Mouse (Mus musculus): ENCODE data around the gene Jkamp.

The Jkamp gene

DNA sequence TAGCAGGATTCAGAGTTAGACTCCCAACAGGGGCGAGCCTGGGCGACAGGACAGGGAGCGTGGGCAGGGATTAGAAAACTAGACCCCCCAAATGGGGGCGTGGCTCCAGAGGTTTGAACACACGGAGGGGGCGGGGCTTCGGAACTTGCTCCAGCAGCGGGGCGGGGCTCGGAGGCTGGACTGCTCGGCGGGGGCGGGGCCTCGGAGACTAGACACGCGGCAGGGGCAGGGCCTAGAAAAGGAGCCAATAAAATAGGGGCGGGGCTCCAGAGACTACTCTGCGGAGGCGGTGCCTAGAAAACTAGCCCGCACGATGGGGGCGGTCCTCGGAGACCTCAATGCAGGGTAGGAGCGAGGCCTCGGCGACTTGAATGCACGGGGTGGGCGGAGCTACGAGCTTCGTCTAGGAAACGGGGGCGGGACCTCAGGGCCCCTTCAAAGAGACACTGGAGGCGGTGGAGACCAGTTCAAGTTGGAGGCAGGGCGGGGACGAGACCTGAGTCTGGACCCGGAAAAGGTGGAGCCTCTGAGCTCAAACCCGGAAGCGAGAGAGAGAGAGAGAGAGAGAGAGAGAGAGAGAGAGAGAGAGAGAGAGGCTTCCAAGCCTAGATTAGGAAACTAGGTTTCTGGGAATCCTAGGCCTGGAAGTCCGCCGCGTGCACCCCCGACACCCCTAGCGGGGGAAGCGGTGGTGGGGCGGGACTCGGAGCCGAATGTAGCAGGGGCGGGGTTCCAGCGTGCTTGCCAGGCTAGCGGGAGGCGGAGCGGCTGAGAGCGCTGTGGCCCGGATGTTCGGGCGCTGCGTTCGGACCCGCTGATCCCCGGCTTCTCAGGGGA lies at the start of gene Jkamp, which contains the start of gene L3hypdh:
TSS of gene Jkamp (plus strand) at position 261 of the 837 bp plus-strand sequence.
TSS of gene L3hypdh (minus strand) at position 111 of the 837 bp plus-strand sequence.
- peak; percentile 100 for DNase-seq (ENCODE audit: low read depth, low spot score)

DNA sequence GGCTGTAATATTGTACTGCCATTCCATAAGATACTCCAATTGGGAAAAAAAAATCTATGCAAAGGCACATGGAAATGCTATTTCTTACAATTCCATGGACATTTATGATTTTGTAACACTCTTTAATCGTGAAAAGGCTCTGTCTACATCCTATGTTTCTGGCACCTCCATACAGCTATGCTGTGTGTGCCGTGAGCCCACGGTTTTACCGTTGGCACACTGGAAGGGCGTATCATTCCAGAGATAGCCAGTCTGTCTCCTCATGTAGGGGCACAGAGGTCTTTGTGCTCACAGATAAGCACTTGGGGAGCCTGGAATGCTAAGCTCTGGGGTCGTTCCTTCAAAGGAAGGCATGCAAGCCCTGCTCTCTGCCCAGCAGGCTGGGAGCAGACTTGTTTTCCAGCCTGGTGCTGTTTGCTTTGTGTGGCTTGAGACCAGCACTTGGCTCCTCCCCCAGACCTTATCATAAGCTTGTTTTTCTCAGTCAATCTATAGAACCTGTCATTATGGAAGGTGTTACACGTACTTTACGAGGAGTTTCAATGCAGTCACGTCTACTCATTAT lies 49.2 kb upstream of the Jkamp start:
- no peak for DNase-seq (ENCODE audit: low read depth, low spot score)

GRCm38 (mm10) chr12:72037049-72037448 lies 48.3 kb upstream of the Jkamp start:
- no peak for DNase-seq (ENCODE audit: low read depth, low spot score)

- no peak for DNase-seq (ENCODE audit: low read depth, low spot score)
Observed at GRCm38 (mm10) chr12:72038866-72039265, 46.5 kb upstream of the Jkamp start.

DNA sequence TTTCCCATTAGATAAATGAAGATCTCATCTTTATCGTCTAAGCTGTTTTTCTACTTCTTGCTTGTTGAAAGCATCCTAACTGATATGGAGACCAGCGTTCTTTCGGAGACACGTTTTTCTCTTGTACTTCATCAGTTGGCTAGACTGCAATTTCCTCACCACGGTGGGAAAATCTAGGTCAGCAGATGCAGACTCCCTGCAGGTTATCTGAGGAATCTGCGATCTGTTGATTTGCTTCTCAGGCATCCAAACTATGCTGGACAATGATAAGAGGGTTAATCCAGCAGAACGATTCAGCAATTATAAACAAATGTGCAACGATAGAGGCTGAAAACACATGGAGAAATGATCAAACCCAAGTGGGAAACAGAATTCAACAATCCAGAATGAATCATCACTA lies 45.9 kb upstream of the Jkamp start:
- no peak for DNase-seq (ENCODE audit: low read depth, low spot score)

- no peak for DNase-seq (ENCODE audit: low read depth, low spot score)
Observed at GRCm38 (mm10) chr12:72041238-72041637, 44.2 kb upstream of the Jkamp start.

DNA sequence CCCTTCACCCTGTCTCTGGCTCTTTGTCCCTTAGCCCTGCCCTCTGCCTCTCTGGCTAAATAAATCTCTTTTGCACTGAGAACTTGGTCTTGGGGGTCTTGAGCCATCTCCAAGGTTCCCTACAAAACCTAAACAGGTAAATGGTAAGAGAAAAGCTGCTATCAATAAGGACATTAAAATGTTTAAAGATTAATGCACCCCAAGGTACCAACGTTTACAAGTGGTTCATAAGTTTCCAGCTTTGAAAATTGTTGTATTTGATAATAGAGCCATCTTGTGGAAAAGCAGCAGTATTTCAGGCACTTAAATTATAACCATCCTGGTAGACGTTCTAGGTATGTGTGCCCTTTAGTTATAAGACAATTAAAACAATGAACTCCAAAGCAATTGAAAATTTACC lies 37.9 kb upstream of the Jkamp start:
- no peak for DNase-seq (ENCODE audit: low read depth, low spot score)

GRCm38 (mm10) chr12:72050156-72050555 lies 35.2 kb upstream of the Jkamp start:
- DNase-seq (ENCODE audit: low read depth, low spot score) = peak; percentile 50

DNA sequence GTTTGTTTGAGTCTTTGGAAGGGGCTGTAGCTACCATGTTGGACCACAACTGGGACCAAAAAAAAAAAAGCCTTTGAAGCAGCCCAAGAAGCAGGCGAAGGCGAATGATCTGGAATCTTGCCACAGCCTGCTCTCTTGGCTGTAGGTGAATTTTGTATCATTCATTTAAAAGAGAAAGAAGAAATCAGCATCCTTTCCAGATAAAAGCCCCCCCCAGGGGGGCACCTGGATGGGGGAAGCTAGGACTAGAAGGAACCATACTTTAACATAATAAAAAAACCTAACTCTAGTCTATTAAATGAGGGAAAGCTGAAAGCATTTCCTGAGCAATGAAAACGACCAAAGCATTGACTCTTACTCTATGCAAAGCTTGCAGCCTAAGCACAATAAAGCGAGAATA lies 34.6 kb upstream of the Jkamp start:
- DNase-seq (ENCODE audit: low read depth, low spot score) = peak; percentile 54

GRCm38 (mm10) chr12:72052571-72052970 lies 32.8 kb upstream of the Jkamp start:
- DNase-seq (ENCODE audit: low read depth, low spot score) = peak; percentile 88

DNA sequence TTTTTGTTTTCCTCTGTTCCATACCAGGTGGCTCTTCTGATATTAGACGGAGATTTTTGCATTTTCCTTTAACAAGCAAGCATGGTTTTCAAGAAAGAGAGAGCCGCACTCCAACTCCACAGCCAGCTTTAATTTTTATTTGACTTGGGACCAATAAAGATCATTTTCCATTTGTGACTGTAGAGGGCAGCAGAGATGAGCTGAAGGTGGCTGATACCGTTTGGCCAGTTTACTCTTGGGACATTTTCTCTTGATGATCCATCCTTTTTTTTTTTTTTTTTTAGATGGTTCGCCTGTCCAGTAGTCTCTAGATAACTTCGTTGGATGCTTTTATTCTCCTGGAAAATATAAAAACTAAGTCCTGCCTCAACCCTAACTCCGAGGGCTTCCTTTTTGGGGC lies 32.1 kb upstream of the Jkamp start:
- peak; percentile 70 for DNase-seq (ENCODE audit: low read depth, low spot score)

DNA sequence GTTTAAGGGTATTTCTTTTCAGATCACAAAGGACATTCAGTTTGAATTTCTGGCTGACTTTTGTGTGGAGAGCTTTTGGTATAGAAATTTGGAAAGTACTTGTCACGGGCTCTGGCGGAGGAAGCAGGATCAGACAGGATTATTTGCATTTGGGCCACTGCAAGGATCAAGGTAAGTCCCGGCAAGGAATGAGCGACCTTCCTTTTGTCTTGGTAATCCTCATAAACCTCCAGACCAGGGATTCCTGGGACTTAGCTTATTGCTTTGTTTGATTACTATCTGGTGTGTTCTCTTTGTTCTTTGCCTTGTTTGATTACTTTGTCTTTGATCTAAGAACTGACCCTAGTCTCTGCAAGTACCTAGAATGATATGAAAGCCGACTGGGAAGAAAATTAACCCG lies 31.5 kb upstream of the Jkamp start:
- DNase-seq (ENCODE audit: low read depth, low spot score) = peak; percentile 78

DNA sequence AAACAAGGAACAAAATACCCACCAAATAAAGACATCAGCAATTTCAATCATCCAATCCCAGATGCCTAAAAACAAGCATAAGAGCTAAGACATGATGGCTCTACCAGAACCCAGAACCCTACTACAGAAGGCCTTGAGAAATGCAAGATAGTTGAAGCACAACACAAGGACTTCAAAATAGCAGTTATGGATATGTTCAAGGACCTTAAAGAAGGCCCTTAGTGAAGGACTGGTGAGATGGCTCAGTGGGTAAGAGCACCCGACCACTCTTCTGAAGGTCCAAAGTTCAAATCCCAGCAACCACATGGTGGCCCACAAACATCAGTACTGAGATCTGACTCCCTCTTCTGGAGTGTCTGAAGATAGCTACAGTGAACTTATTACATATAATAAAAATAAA lies 27.6 kb upstream of the Jkamp start:
- no peak for DNase-seq (ENCODE audit: low read depth, low spot score)

DNA sequence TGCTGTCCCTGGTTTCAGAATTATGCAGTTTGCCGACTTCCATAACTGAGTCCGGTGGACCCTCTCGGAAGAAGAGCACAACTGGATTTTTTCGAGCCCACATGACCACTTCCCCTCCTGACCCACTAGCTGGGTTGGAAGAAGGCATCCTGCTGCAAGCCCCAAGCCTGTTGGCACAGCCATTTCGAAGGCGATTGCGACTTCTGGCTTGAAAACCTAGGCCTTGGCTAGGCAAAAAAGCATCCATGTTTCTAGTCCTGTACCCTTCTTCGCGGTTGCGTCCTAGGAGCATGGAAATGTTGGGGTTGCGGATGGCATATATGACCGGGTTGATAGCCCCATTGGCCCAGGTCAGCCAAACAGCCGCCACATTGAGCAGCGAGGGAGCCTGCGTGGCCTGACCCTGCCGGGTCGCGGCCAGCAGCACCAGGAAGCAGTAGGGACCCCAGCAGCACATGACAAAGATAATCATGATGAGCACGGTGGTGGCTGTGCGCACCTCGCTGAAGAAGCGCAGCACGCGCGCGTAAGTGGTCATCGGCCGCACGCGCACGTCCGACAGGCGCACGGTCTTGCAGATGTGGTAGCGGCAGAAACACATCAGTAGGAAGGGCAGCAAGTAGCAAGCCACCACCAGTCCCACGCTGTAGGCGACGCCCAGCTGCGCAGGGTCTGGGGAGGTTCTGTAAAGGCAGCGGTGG lies 15.6 kb upstream of the Jkamp start:
- no peak for DNase-seq (ENCODE audit: low read depth, low spot score)

GRCm38 (mm10) chr12:72070327-72071269 lies 14.8 kb upstream of the Jkamp start, which contains the start of gene Gpr135:
Gene Gpr135, minus strand, starts transcription at chr12:72071125.
- peak; percentile 96 for DNase-seq (ENCODE audit: low read depth, low spot score)

DNA sequence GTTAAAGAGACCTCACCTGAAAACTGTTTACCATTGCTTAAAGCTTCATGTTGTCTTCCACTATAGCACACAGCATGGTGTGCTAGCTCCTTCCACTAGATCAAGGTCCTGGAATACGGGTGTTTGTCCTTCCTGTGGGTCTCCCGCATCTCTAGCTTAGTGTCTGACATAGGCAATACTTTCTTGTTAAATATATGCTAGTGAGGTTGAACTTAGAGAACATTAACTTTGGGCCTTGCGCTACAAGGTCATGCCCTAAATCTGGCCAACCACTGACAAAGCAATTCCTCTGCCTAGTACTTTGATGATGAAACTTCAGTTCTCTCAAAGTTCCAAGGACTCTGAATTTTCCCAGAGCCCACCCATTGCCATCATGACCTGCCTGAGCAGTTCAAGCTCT lies 7.1 kb upstream of the Jkamp start:
- no peak for DNase-seq (ENCODE audit: low read depth, low spot score)

DNA sequence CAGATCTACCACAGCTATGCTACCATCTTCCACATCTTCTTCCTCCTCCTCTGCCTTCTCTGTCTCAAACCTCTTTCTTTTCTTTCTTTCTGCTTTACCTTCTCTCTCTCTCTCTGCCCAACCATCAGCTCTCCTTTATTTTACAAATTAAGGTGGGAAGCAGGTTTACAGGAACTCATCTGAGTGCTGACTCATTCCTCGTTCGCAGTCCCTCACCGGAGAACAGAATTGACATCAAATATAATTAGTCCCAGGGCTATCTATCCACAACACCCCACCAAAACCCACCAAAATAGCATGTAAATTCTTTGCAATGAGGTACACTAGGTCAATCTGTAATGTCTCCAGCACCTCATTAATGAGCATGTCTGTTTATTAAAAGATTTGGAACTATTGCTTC lies 3.4 kb upstream of the Jkamp start:
- no peak for DNase-seq (ENCODE audit: low read depth, low spot score)

DNA sequence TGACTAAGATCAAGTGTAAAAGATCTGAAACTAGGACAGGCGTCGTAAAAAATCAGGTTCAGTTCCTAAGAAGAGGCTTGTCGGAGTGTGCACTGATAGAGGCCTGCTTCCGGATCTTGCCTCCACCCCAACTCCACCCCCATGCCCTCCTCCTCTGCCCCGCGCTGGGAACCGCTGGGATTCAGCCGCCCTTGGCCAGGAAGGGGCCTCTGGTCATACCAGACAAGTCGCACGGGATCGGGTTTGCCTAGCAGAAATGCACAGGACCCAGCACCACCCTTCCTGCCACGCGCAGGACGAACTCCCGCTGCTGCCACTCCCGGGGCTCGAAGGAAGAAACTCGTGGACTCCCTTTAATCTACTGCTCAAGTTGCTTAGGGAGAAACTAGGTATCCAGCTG lies 3.0 kb upstream of the Jkamp start:
- peak; percentile 73 for DNase-seq (ENCODE audit: low read depth, low spot score)

GRCm38 (mm10) chr12:72083265-72083664 lies 2.1 kb upstream of the Jkamp start:
- no peak for DNase-seq (ENCODE audit: low read depth, low spot score)

- DNase-seq (ENCODE audit: low read depth, low spot score) = peak; percentile 45
Observed at GRCm38 (mm10) chr12:72084261-72085023, 947 bp upstream of the Jkamp start.

DNA sequence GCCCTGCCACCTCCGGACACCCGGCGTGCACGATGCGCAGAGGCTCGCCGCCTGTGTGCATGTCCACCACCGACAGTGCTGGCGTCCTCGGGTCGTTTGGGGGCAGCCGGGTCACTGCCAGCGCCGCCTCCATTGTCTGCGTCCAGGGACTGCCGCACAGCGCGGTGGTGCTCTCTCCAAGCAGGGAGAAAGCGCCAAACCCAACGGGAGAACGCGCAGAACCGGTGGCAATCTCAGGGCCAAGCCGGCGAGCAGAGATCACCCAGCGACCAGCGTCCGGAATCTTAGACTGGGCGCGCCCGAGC lies 413 bp upstream of the Jkamp start:
- no peak for DNase-seq (ENCODE audit: low read depth, low spot score)
